Mouse (Mus musculus) cerebellum, postnatal 4 days (tissue): ENCODE measurements around the gene Olfr110.
"Not testable (repeated sequence)": the region's sequence is repeated elsewhere in the genome, so short reads cannot be mapped to it uniquely, and the experiment has no call there.

Source experiments
- DNase-seq, 2 experiments: peaks; one replicate each; pipeline ENCODE4 v3.0.0; 2022; ENCODE audit warnings: low spot score in 2 of 2, mixed read lengths in 1 of 2

Olfr110 gene

DNA sequence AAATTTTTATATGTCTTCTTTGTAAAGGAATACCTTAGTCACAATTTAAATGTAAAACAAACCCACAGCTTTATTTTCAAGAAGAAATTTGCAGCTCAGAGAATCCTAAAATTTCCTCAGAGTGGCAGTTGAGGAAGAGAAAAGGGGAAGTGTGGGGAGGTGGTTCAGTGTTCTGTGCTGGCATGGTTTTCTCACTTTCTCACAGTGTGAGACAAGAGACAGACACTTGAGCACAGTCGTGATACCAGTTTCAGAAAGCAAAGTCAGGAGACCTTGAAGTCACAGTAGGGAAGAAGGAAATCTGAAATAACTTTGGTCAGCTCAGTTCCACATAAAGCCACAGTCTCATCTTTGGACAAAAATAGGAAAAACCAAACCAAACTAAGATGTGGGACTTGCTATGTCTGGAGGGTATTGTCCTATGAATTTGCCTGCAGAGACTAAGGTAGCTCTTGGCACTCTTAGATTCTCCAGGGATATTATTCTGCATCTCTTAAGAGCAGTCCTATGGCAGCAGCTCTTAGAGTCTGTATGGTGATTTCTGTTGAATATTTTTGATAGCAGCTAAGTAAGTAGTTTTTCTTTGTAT is at the start of gene Olfr110:
Gene Olfr110 (plus strand): TSS at position 539 of the 589 bp plus-strand sequence.
- no peak for DNase-seq

DNA sequence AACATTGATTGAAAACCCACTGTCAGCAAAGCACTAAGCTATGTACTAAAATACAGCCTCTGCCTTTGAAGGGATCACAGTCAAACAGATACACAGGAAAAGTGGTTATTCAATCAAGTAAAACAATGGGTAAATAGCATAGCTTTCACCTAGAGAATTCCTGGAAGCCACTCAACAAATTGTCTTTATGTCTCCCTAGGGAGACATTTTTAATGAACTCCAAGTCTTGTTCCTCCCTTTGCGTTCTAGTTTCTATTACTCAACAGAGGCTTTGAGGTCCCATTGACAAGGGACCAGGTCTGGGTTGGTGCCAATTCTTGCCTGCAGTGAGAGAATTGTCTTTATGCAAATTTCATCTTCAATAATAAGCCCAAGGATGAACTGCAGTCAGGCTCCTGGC is 47.1 kb upstream of the Olfr110 start, which contains the start of gene Olfr108:
Gene Olfr108 (plus strand): TSS at position 301 of the 400 bp plus-strand sequence.
- DNase-seq, result no peak

- DNase-seq, result no peak
Measured at GRCm38 (mm10) chr17:37458616-37459015, 33.7 kb upstream of the Olfr110 start, which contains the start of gene Olfr109. Olfr109 (plus strand) TSS chr17:37458916.

GRCm38 (mm10) chr17:37483452-37483851 is 8.8 kb upstream of the Olfr110 start, which contains the start of gene H2-M2:
H2-M2 (minus strand) TSS chr17:37483552.
- no peak for DNase-seq

- DNase-seq, result no peak
Measured at GRCm38 (mm10) chr17:37507730-37508129, 15.5 kb downstream of the Olfr110 start, which contains the start of gene Olfr111. Olfr111 (plus strand) TSS chr17:37508030.

- not testable (repeated sequence) for DNase-seq
Measured at GRCm38 (mm10) chr17:37524612-37525011, 32.3 kb downstream of the Olfr110 start.

DNA sequence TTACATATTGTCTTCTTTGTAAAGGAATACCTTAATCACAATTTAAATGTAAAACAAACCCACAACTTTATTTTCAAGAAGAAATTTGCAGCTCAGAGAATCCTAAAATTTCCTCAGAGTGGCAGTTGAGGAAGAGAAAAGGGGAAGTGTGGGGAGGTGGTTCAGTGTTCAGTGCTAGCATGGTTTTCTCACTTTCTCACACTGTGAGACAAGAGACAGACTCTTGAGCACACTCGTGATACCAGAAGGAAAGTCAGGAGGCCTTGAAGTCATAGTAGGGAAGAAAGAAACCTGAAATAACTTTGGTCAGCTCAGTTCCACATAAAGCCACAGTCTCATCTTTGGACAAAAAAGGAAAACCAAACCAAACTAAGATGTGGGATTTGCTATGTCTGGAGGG is 33.2 kb downstream of the Olfr110 start:
- not testable (repeated sequence) for DNase-seq

DNA sequence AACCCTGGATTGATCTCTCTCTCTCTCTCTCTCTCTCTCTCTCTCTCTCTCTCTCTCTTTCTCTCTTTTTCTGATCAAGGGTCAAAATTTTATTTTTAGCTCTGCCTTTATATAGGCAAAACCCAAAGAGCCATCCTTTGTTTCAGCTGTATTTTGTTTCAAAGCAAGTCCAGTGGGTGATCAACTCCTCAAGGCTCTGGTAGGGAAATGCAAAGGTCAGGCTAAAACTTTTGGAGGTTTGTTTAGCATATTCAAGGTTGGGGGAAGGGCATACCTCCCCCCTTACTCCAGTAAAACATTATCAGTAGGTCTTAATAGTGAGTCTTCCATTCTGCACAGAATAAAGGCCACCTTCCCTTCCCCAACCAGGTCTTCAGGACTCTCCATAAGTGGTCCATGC is 42.9 kb downstream of the Olfr110 start:
- DNase-seq, result no peak

DNA sequence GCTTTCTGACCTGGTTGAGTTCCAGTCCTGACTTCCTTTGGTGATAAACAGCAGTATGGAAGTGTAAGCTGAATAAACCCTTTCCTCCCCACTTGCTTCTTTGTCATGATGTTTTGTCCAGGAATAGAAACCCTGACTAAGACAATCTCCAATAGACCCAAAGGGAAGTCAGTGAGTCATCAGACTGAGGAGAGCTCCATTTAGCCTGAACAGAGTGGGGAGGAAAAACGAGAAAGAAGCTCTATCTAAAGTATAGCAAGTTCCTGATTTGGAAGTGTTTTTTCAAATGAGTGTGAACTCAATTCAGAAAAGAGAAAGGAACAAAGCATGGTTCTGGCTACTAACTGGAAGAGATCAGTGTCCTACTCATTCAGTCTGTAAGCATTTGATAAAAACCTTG is 46.1 kb downstream of the Olfr110 start:
- not testable (repeated sequence) for DNase-seq

GRCm38 (mm10) chr17:37541454-37542119 is 49.3 kb downstream of the Olfr110 start:
- DNase-seq, result no peak

DNA sequence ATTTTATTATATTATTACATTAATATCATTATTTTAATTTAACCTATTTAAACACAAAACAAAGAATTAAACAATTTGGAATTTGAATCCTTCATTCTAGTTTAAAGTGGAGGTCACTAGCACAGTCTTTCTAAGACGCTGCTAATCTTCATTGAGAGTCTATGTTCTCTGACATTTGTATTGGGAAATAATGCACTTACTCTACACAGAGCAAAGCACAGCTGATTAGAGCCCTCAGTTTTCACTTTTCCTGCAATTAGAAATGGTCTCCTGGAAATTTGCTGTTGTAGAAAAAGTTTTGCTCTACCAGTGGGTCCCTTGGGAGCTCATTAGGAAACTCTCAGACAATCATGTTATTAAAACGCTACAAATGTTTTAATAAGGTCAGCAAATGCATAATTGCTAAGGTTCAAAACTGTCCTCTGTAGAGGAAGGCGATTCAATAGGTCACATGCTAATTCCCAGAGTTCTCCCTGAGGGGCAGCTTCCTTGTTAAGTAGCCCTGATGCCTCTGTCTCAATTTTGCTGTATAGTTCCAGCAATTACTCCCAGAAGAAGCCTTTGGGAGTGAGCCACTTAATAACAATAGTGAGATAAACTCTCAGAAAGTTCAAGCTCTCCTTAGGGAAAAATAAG is 51.6 kb downstream of the Olfr110 start:
- no peak for DNase-seq
